Mouse (Mus musculus) bone marrow, adult 2 months (tissue): ENCODE measurements at regions not wholly inside any gene's neighbourhood (a gene's known extent, or its start where the extent isn't known, plus 50 kb on each side); places are given as distances from the start of the nearest gene placed in this dataset.

ENCODE experiments used
- CTCF ChIP-seq: fragments of 200-500 bp; IDR thresholded peaks from 2 replicates; pipeline ENCODE4 v1.5.1; 2011; ENCODE audit warnings: low read length, control low read depth; ENCODE audit not compliant: control insufficient read depth, insufficient read depth
- POLR2A ChIP-seq: fragments of 200-500 bp; IDR thresholded peaks from 2 replicates; pipeline ENCODE4 v1.6.1; 2011; ENCODE audit warnings: low read depth, mild to moderate bottlenecking, control low read depth, low read length, borderline replicate concordance; ENCODE audit not compliant: control insufficient read depth

GRCm38 (mm10) chr10:96238850-96239249 is 102.4 kb downstream of the Gm5426 start:
- TF ChIP-seq CTCF (no peak), POLR2A (no peak)
